ENCODE assay signal across 24 mouse cellular contexts in genomic region chr10:120197061-120197835, GRCm38 (mm10). TPM values are rescaled to one million over a fixed set of nuclear protein-coding genes. Genes with fewer than 3 reads are reported as not detected.
DNase-seq lines count a peak whose midpoint lies in the region; ATAC-seq and TF ChIP-seq lines count a peak whose summit lies in the region.
"Had no signal": no experiment of that assay in that cellular context is flagged by ENCODE, and none has a peak within 500 bp of the region (broad histone marks: within the 10 kb centered on the region; RNA-seq: fewer than 3 reads in every experiment).

No protein-coding gene starts in this region.

- H3K9ac ChIP-seq in MEL (ENCODE audit: control insufficient read depth, low read depth, low read length, poor library complexity, severe bottlenecking) = no peak overlapping the region
- H3K9ac ChIP-seq: embryonic facial prominence, embryonic 12.5 days; forebrain, postnatal 0 days; heart, embryonic 13.5 days; hindbrain, embryonic 12.5 days; stomach, embryonic 15.5 days had no signal

- peaks cover 0 to 5% of the 10 kb centered on the region in 2 experiments; a peak in 2 of 4 replicates for H3K36me3 ChIP-seq in MEL (ENCODE audit: control insufficient read depth in 1 of 2, insufficient read depth in 2 of 2, low read length in 2 of 2)
- H3K36me3 ChIP-seq: embryonic facial prominence, embryonic 12.5 days; heart, embryonic 13.5 days; hindbrain, embryonic 12.5 days; midbrain, embryonic 10.5 days; stomach, embryonic 15.5 days had no signal

- no peaks in the 10 kb centered on the region for H3K27me3 ChIP-seq in MEL (ENCODE audit: control insufficient read depth in 1 of 2, insufficient read depth in 2 of 2, low read length in 2 of 2)

- no peak overlapping the region for H3K27ac ChIP-seq in MEL (ENCODE audit: control insufficient read depth, low read depth, low read length)
- H3K27ac ChIP-seq: embryonic facial prominence, embryonic 12.5 days; heart, embryonic 13.5 days; hindbrain, embryonic 12.5 days; midbrain, embryonic 10.5 days; stomach, embryonic 15.5 days had no signal

- no peak for TF ChIP-seq CTCF in MEL (IDR thresholded peaks at IDR 0.05 in 2 of 3, conservative IDR thresholded peaks at IDR 0.05 in 1 of 3; ENCODE audit: control insufficient read depth in 1 of 3, insufficient read depth in 1 of 3, low read depth in 2 of 3, low read length in 3 of 3, poor library complexity in 1 of 3, severe bottlenecking in 1 of 3)

- no peak overlapping the region for H3K4me3 ChIP-seq in MEL (ENCODE audit: control insufficient read depth in 1 of 2, insufficient read depth in 1 of 2, low read depth in 2 of 2, low read length in 2 of 2)
- H3K4me3 ChIP-seq: embryonic facial prominence, embryonic 12.5 days; heart, embryonic 13.5 days; hindbrain, embryonic 12.5 days; midbrain, embryonic 10.5 days; stomach, embryonic 15.5 days had no signal

- H3K9me3 ChIP-seq in MEL (replicated peaks; ENCODE audit: insufficient read depth, low read length) = no peaks in the 10 kb centered on the region
- H3K9me3 ChIP-seq: embryonic facial prominence, embryonic 12.5 days; heart, embryonic 13.5 days; hindbrain, embryonic 12.5 days; midbrain, embryonic 10.5 days; stomach, embryonic 15.5 days had no signal

- TF ChIP-seq RAD21 in MEL (IDR thresholded peaks at IDR 0.05; ENCODE audit: low read depth, low read length) = no peak

- no peak for TF ChIP-seq EP300 in MEL (IDR thresholded peaks at IDR 0.05; ENCODE audit: low read depth in 1 of 2, low read length in 2 of 2)

- peaks cover 0 to 10% of the 10 kb centered on the region in 2 experiments; a peak in 3 of 4 replicates for H3K4me1 ChIP-seq in MEL (ENCODE audit: control insufficient read depth in 1 of 2, insufficient read depth in 2 of 2, low read length in 2 of 2)
- H3K4me1 ChIP-seq: embryonic facial prominence, embryonic 12.5 days had no signal

- DNase-seq in right cerebral cortex, adult 18-20 months = peak; percentile 25
- DNase-seq in right cerebral cortex, postnatal 4 days = no peak
- peak; percentile 18 for DNase-seq in MEL (ENCODE audit: low read depth, low spot score)
- DNase-seq in right cerebral cortex, postnatal 36 days (ENCODE audit: low spot score in 2 of 2) = peak; percentile 7 to 9
- DNase-seq in neural tube, embryonic 10.5 days (ENCODE audit: extremely low spot score, low spot score) = no peak
- no peak for DNase-seq in cerebellum, postnatal 4 days (ENCODE audit: low spot score in 2 of 2)
- DNase-seq: B cell, adult 2 months; cerebellum, adult 11-12 months; cerebellum, postnatal 10 days; forebrain, postnatal 0 days; heart, postnatal 14 days; kidney, adult 11 months; layer of hippocampus, adult 9-11 months; lung, postnatal 4 days; retina, postnatal 1 day; thymus, adult 18-20 months; thymus, postnatal 36 days had no signal

- no peak for TF ChIP-seq POLR2A in MEL (IDR thresholded peaks at IDR 0.05; ENCODE audit: control insufficient read depth in 1 of 2, insufficient read depth in 1 of 2, low read depth in 1 of 2, low read length in 2 of 2, poor library complexity in 1 of 2)

- peak; percentile 26 for ATAC-seq in megakaryocyte, adult 5-6 weeks (ENCODE audit: poor library complexity, severe bottlenecking)
- ATAC-seq: forebrain, postnatal 0 days; midbrain, embryonic 16.5 days had no signal

- no peaks in the 10 kb centered on the region for H3K79me2 ChIP-seq in MEL (ENCODE audit: control insufficient read depth, insufficient read depth, low read length, poor library complexity)

TF ChIP-seq in MEL, 35 proteins besides CTCF, POLR2A, EP300 and RAD21:
- TF ChIP-seq SMC3 (IDR thresholded peaks at IDR 0.05; ENCODE audit: low read depth, low read length) = no peak
- no peak for TF ChIP-seq ZKSCAN1 (IDR thresholded peaks at IDR 0.05; ENCODE audit: low read depth, low read length)
- no peak for TF ChIP-seq POLR2AphosphoS5 (IDR thresholded peaks at IDR 0.05; ENCODE audit: borderline replicate concordance, low read depth, low read length)
- TF ChIP-seq MAX (IDR thresholded peaks at IDR 0.05; ENCODE audit: low read length) = no peak
- TF ChIP-seq MYC (IDR thresholded peaks at IDR 0.05; ENCODE audit: low read depth, low read length) = no peak
- TF ChIP-seq CHD2 (IDR thresholded peaks at IDR 0.05; ENCODE audit: low read length) = no peak
- no peak for TF ChIP-seq POLR2AphosphoS2 (IDR thresholded peaks at IDR 0.05; ENCODE audit: low read length)
- TF ChIP-seq MEF2A (IDR thresholded peaks at IDR 0.05; ENCODE audit: extremely low read depth, insufficient replicate concordance, low read depth, low read length, poor library complexity, severe bottlenecking) = no peak
- TF ChIP-seq MYB (IDR thresholded peaks at IDR 0.05; ENCODE audit: low read depth, low read length) = no peak
- no peak for TF ChIP-seq UBTF (IDR thresholded peaks at IDR 0.05; ENCODE audit: borderline replicate concordance, insufficient read depth, low read depth, low read length)
- no peak for TF ChIP-seq ETS1 (IDR thresholded peaks at IDR 0.05; ENCODE audit: low read depth, low read length)
- no peak for TF ChIP-seq ZMIZ1 (IDR thresholded peaks at IDR 0.05; ENCODE audit: low read depth, low read length)
- TF ChIP-seq MAFK (IDR thresholded peaks at IDR 0.05; ENCODE audit: borderline replicate concordance, low read depth, low read length) = no peak
- no peak for TF ChIP-seq GABPA (IDR thresholded peaks at IDR 0.05; ENCODE audit: low read depth, low read length)

RNA-seq across cellular contexts. Expression of gene Tmbim4, which starts 4.1 kb away (rescaled TPM):
- 47.3 and 52.5 TPM in 2 replicates for total RNA-seq in MEL (2012; rRNA removed)
- 10 to 100 TPM in 1 of 2 experiments, not detected in 1; 80.3 TPM for polyA plus RNA-seq in MEL (2012; ENCODE audit: insufficient read depth in 1 of 2, insufficient read length in 2 of 2, low read depth in 1 of 2, low replicate concordance in 2 of 2, missing spikeins in 1 of 2)
- 91.3 and 112 TPM in 2 replicates for total RNA-seq in megakaryocyte, adult 5-6 weeks (2015)
- 97.0 and 100 TPM in 2 replicates for total RNA-seq in megakaryocyte, adult 5-6 weeks (2017)

RNA-seq across cellular contexts. Expression of gene Irak3, which starts 4.7 kb away (rescaled TPM):
- not detected in 2 replicates for total RNA-seq in MEL (2012; rRNA removed)
- polyA plus RNA-seq in MEL (2012; ENCODE audit: insufficient read depth in 1 of 2, insufficient read length in 2 of 2, low read depth in 1 of 2, low replicate concordance in 2 of 2, missing spikeins in 1 of 2) = under 1 TPM in 1 of 2 experiments, not detected in 1; 0.47 TPM
- total RNA-seq in megakaryocyte, adult 5-6 weeks (2015) = 75.8 and 77.8 TPM in 2 replicates
- 30.4 and 35.9 TPM in 2 replicates for total RNA-seq in megakaryocyte, adult 5-6 weeks (2017)

RNA-seq across cellular contexts. Expression of gene Llph, which starts 29.6 kb away (rescaled TPM):
- total RNA-seq in MEL (2012; rRNA removed) = 86.0 and 97.5 TPM in 2 replicates
- polyA plus RNA-seq in MEL (2012; ENCODE audit: insufficient read depth in 1 of 2, insufficient read length in 2 of 2, low read depth in 1 of 2, low replicate concordance in 2 of 2, missing spikeins in 1 of 2) = 100 to 1,000 TPM in 1 of 2 experiments, not detected in 1; 243 TPM
- 41.4 and 49.0 TPM in 2 replicates for total RNA-seq in megakaryocyte, adult 5-6 weeks (2015)
- total RNA-seq in megakaryocyte, adult 5-6 weeks (2017) = 48.6 and 49.8 TPM in 2 replicates

Comparison
In these comparisons a context has a peak if more than half of its experiments do, and no peak if none do; other contexts are left out.
1. DNase-seq: peak in right cerebral cortex, adult 18-20 months (single experiment), MEL (single experiment) and right cerebral cortex, postnatal 36 days (2 of 2); none in right cerebral cortex, postnatal 4 days (single experiment), neural tube, embryonic 10.5 days (single experiment) and cerebellum, postnatal 4 days (0 of 2).
2. RNA of gene Irak3, which starts 4.7 kb away (total RNA-seq): 30.4 to 77.8 TPM in megakaryocyte, adult 5-6 weeks; not detected in MEL; every median in the first group is over 10 times any median in the second.